Mouse (Mus musculus): Measurements from ENCODE around the gene Tmem8b. TPM values are rescaled to one million over a fixed set of nuclear protein-coding genes. Genes with fewer than 3 reads are reported as not detected.

Tmem8b gene
- polyA plus RNA-seq (2015; fragmentation: Nextera tagmentation; extraction: Ambion mirVana) = 3.0 and 3.4 TPM in 2 replicates

GRCm38 (mm10) chr4:43668782-43669427 is at the start of gene Tmem8b, which contains the start of gene Fam221b:
TSS of gene Tmem8b (plus strand) at chr4:43668971.
TSS of gene Fam221b (minus strand) at chr4:43669145.

DNA sequence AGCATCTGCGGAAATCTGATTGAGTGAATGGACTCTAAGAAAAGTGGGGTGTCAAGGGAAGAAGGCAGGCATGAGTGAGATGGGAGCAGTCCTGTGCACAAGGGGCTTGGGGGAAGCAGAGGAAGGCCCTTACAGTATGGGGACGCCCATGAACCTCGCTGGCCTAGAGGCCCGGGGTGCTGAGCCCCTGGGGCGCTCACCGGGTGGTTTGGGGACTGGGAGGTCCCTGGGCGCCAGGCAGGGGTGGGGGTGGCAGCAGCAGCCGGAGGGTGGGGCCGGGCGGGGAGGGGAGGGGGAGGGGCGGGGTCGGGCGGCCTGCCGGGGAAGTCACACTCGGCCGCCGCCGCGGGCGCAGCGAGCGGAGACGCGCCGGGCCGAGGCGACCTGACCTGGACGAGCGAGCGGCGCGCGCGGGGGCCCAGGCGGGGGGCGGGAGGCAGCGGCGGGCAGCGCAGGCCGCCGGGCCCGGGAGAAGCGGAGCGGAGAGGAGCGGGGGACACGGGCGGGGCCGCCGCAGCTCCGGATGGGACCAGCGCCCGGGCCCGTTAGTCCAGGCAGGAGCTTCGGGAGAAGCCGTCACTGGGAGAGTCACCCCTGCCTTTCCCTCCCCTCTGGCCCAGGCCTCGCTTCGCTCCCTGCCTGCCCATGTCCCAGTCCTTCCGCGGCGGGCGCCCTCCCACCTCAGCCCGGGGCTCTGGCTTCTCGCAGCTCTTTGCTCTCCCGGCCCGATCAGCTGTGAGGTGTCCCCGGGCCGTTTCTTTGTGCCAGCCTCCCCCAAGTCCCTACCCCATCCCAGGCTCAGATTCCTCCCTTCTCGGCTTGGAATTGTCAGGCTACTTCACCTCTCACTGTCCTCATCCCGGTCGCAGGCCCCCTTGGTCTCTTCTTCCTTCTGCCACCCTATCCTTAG is 37.5 kb upstream of the Tmem8b start, which contains the start of gene Npr2:
Gene Npr2, plus strand, starts transcription at position 890 of the 910 bp plus-strand sequence.

DNA sequence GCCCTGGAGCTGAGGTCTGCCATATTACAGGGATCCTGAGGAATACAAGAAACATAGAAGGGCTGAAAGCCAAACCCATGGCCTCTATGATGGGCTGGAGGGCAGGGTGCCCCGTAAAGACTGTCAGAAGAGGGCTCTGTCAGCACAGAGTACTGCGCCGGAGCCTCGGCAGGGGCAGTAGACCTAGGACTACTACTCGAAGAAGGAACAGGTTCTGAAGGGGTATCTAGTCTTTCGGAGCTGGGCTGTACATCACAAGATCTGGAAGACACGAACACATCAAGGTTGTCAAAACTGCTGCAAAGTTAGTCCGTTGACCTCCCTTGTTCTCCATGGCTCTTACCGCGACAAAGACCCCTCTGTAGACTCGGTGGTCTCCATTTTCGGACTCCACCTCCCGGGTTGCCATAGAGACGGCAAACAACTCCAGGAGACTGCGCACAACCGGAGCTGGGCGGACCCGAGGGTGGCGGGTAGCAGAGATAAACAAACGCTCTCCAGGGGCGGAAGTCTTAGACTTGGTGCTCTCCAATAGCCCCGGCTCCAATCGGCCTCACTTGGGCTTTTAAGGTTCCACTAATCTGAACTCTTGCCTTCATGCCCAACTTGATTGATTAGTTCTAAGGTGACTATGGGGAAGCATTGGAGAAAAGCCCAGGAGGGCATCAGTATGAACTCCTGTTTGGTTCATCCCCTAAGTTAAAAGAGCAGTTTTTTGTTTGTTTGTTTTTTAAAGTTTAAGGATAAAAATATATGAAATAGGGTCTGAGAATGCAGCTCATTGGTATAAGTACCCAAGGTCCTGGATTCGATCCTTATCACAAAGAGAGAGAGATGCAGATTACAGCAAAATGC is 15.4 kb upstream of the Tmem8b start, which contains the start of gene Spag8:
Gene Spag8, minus strand, starts transcription at position 434 of the 855 bp plus-strand sequence.

DNA sequence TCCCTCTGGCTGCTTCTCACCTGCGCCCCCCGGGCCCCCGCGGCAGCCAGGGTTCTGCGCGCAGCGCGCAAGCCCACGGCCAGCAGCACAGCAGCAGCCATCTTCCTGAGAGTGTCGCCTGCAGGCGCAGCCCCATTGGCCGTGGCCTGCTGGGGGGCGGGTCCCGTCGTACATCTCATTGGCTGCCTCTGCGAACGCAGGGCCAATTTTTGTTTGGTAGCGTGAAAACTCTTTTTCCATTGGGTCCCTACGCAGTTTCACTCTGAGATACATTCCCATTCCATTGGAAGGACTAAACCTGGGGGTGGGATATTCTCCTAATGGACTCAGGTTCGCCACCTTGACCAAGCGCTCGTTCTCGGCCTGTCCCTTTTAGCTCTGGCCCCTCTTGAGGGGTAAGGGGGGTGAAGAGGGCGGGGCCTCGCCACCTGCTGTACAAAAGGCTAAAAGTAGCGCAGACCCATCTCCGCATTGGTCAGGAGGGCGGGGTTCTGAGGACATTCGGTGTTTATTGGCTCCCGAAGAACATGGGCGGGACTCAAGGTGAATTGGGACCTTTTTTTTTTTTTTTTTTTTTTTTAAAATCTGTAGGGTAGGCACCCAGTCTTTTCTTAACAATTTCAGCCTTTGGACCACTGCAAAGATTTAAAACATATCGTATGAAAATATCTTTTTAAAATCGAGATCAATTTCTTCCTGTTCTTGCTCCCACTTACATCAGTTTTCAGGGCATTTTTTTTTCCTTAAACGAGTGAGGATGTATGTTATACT is 12.2 kb upstream of the Tmem8b start, which contains the start of gene Hint2:
Gene Hint2, minus strand, starts transcription at position 128 of the 771 bp plus-strand sequence.

DNA sequence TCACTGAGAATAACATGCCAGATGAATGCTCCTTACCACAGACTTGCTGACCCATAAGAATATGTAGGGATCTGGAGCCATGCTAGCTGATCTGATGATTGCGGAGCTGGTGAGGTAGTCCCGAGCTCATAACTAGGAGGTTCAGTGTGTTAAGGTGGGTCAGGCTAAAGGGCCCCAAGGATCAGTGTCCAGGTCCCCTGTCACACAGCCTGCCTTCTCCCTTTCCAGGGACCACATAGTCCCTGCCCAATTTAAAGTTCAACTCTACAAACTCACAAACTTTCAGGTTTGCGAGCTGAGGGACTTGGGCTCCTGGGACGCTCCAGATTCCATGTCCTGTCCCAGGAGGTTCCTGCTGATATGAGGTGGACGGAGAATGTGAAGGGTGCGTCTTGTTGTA is 31.9 kb downstream of the Tmem8b start, which contains the start of gene Olfr70:
Gene Olfr70, minus strand, starts transcription at position 101 of the 400 bp plus-strand sequence.

DNA sequence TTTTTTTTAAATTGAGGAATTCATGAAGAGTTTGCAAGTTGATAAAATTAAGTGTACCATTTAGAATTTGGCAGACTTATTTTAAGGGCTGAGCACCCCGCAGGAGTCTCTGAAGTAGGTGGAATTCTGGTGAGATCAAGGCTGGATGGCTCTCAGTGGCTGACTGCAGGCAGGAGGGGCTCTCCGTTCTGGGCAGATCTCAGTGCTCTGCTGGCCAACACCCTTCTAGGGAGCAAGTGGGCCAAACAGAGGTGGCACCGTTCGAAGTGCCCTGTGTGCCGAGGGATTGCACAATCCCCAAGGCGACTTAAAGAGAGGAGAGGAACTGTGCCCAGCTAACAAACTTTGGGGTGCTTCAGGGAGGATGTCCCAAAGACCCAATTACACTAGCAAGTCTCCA is 41.1 kb downstream of the Tmem8b start, which contains the start of gene Olfr71:
Gene Olfr71, minus strand, starts transcription at position 387 of the 400 bp plus-strand sequence.

GRCm38 (mm10) chr4:43726995-43727394 is 58.2 kb downstream of the Tmem8b start, which contains the start of gene Hrct1:
TSS of gene Hrct1 (plus strand) at chr4:43727188.

DNA sequence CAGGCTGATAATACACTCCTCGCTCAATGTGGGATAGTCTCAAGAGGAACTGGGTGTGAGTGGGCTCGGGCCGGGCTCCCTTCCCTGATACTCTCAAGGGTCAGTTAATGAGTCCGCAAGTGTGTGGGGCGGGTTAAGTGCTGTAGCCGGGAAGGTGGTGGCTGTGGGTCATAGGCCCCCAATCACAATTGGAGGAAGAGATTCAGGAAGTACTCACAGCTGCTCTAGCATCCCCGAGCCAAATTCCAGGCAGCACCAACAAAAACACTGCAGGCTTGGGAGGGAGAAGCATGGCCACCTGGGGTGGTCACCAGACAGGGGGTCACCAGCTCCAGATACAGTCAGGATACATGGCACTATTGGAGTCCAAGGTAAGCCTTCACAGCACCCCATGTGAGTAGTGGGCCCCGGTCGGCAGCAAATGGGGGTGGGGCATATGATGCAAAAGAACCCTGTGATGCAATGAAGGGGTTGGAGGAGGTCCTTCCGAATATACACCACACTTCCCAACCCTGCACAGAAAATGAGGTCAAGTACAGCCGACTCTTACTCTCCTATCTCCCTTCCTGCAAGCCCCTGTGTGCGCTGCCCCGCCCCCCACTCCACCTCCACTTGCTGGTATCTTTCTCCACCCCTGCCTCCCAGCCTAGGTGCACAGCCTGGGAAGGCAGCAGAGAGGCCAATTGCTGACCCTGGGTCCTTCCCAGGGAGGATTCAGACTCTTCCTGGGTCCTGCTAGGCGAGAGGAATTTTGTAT is 61.2 kb downstream of the Tmem8b start, which contains the start of gene Spaar:
Gene Spaar, plus strand, starts transcription at position 241 of the 757 bp plus-strand sequence.

Small RNAs within 50 kb of the gene (microRNA-seq; reads per million reads assigned to microRNA genes)
- not detected for gene Gm25262

Other genes with a start within 250 kb of the Tmem8b start
- gene Fam166b, start 239.8 kb upstream of the Tmem8b start, polyA plus RNA-seq (2015; fragmentation: Nextera tagmentation; extraction: Ambion mirVana) = 0.27 TPM in 1 of 2 replicates, not detected in the other
- 8.8 and 9.1 TPM in 2 replicates for gene Tesk1, start 227.0 kb upstream of the Tmem8b start, polyA plus RNA-seq (2015; fragmentation: Nextera tagmentation; extraction: Ambion mirVana)
- gene Cd72, start 214.3 kb upstream of the Tmem8b start, polyA plus RNA-seq (2015; fragmentation: Nextera tagmentation; extraction: Ambion mirVana) = 3.1 and 3.8 TPM in 2 replicates
- gene Sit1, start 185.2 kb upstream of the Tmem8b start, polyA plus RNA-seq (2015; fragmentation: Nextera tagmentation; extraction: Ambion mirVana) = not detected in 2 replicates
- gene Ccdc107, start 176.1 kb upstream of the Tmem8b start, polyA plus RNA-seq (2015; fragmentation: Nextera tagmentation; extraction: Ambion mirVana) = 470 and 488 TPM in 2 replicates
- 13.1 and 13.4 TPM in 2 replicates for gene Arhgef39, start 169.3 kb upstream of the Tmem8b start, polyA plus RNA-seq (2015; fragmentation: Nextera tagmentation; extraction: Ambion mirVana)
- gene Car9, start 162.0 kb upstream of the Tmem8b start, polyA plus RNA-seq (2015; fragmentation: Nextera tagmentation; extraction: Ambion mirVana) = 3.2 TPM in 2 replicates
- gene Tpm2, start 145.2 kb upstream of the Tmem8b start, polyA plus RNA-seq (2015; fragmentation: Nextera tagmentation; extraction: Ambion mirVana) = 9,877 and 11,778 TPM in 2 replicates
- gene Creb3, start 106.6 kb upstream of the Tmem8b start, polyA plus RNA-seq (2015; fragmentation: Nextera tagmentation; extraction: Ambion mirVana) = 87.8 and 96.0 TPM in 2 replicates
- gene Tln1, start 106.3 kb upstream of the Tmem8b start, polyA plus RNA-seq (2015; fragmentation: Nextera tagmentation; extraction: Ambion mirVana) = 176 and 198 TPM in 2 replicates
- gene Rgp1, start 90.3 kb upstream of the Tmem8b start, polyA plus RNA-seq (2015; fragmentation: Nextera tagmentation; extraction: Ambion mirVana) = 12.0 TPM in 2 replicates
- 6.8 and 7.0 TPM in 2 replicates for gene Gba2, start 90.1 kb upstream of the Tmem8b start, polyA plus RNA-seq (2015; fragmentation: Nextera tagmentation; extraction: Ambion mirVana)
- gene Msmp, start 84.5 kb upstream of the Tmem8b start, polyA plus RNA-seq (2015; fragmentation: Nextera tagmentation; extraction: Ambion mirVana) = not detected in 2 replicates
- gene Npr2, start 37.0 kb upstream of the Tmem8b start, polyA plus RNA-seq (2015; fragmentation: Nextera tagmentation; extraction: Ambion mirVana) = 8.3 and 8.5 TPM in 2 replicates
- gene Spag8, start 15.4 kb upstream of the Tmem8b start, polyA plus RNA-seq (2015; fragmentation: Nextera tagmentation; extraction: Ambion mirVana) = 0.10 TPM in 1 of 2 replicates, not detected in the other
- 114 and 122 TPM in 2 replicates for gene Hint2, start 12.5 kb upstream of the Tmem8b start, polyA plus RNA-seq (2015; fragmentation: Nextera tagmentation; extraction: Ambion mirVana)
- gene Fam221b, start 174 bp downstream of the Tmem8b start, polyA plus RNA-seq (2015; fragmentation: Nextera tagmentation; extraction: Ambion mirVana) = 1.5 and 2.7 TPM in 2 replicates
- not detected in 2 replicates for gene Olfr70, start 31.8 kb downstream of the Tmem8b start, polyA plus RNA-seq (2015; fragmentation: Nextera tagmentation; extraction: Ambion mirVana)
- not detected in 2 replicates for gene Olfr71, start 41.3 kb downstream of the Tmem8b start, polyA plus RNA-seq (2015; fragmentation: Nextera tagmentation; extraction: Ambion mirVana)
- gene Hrct1, start 58.2 kb downstream of the Tmem8b start, polyA plus RNA-seq (2015; fragmentation: Nextera tagmentation; extraction: Ambion mirVana) = 6.1 and 7.9 TPM in 2 replicates
- gene Spaar, start 61.1 kb downstream of the Tmem8b start, polyA plus RNA-seq (2015; fragmentation: Nextera tagmentation; extraction: Ambion mirVana) = 0.42 and 0.43 TPM in 2 replicates
- gene Olfr159, start 102.0 kb downstream of the Tmem8b start, polyA plus RNA-seq (2015; fragmentation: Nextera tagmentation; extraction: Ambion mirVana) = not detected in 2 replicates
- not detected in 2 replicates for gene Olfr156, start 154.9 kb downstream of the Tmem8b start, polyA plus RNA-seq (2015; fragmentation: Nextera tagmentation; extraction: Ambion mirVana)
- gene Olfr157, start 171.2 kb downstream of the Tmem8b start, polyA plus RNA-seq (2015; fragmentation: Nextera tagmentation; extraction: Ambion mirVana) = not detected in 2 replicates
- gene Olfr155, start 182.6 kb downstream of the Tmem8b start, polyA plus RNA-seq (2015; fragmentation: Nextera tagmentation; extraction: Ambion mirVana) = not detected in 2 replicates
- 11.2 and 15.7 TPM in 2 replicates for gene Reck, start 206.6 kb downstream of the Tmem8b start, polyA plus RNA-seq (2015; fragmentation: Nextera tagmentation; extraction: Ambion mirVana)